Mouse (Mus musculus) heart, embryonic 15.5 days (tissue): Measurements from ENCODE around the gene Sars2. TPM values are rescaled to one million over a fixed set of nuclear protein-coding genes. Genes with fewer than 3 reads are reported as not detected.

Experiments used
- ATAC-seq: fragments of 200-750 bp; cut with Nextera tagmentation; replicated peaks from 2 replicates; pipeline ENCODE4 v1.8.0; 2017; ENCODE audit warnings: low read depth, moderate TSS enrichment; ENCODE audit not compliant: insufficient number of reproducible peaks, insufficient read depth, low FRiP score
- H3K27ac ChIP-seq: fragments of 300-500 bp; sonication (generic); 2 replicates; pipeline ENCODE4 v1.5.1; 2015; ENCODE audit warnings: mild to moderate bottlenecking, inconsistent platforms
- H3K27me3 ChIP-seq: fragments of 300-500 bp; sonication (generic); 2 replicates; pipeline ENCODE4 v1.6.1; 2015; ENCODE audit warnings: inconsistent platforms
- H3K36me3 ChIP-seq: fragments of 300-500 bp; sonication (generic); 2 replicates; pipeline ENCODE4 v1.6.1; 2015; ENCODE audit warnings: mild to moderate bottlenecking, inconsistent platforms
- H3K4me1 ChIP-seq: fragments of 300-500 bp; sonication (generic); replicated peaks from 2 replicates; pipeline ENCODE4 v1.6.1; 2015; ENCODE audit warnings: inconsistent platforms
- H3K4me2 ChIP-seq: fragments of 300-500 bp; sonication (generic); 2 replicates; pipeline ENCODE4 v1.6.1; 2015; ENCODE audit warnings: inconsistent platforms, mild to moderate bottlenecking, moderate library complexity
- H3K4me3 ChIP-seq: fragments of 300-500 bp; sonication (generic); 2 replicates; pipeline ENCODE4 v1.5.1; 2015; ENCODE audit warnings: mild to moderate bottlenecking, inconsistent platforms
- H3K9ac ChIP-seq: fragments of 300-500 bp; sonication (generic); 2 replicates; pipeline ENCODE4 v1.6.1; 2015; ENCODE audit warnings: mild to moderate bottlenecking, inconsistent platforms
- H3K9me3 ChIP-seq: fragments of 300-500 bp; sonication (generic); replicated peaks from 2 replicates; pipeline ENCODE4 v1.6.1; 2016; ENCODE audit warnings: inconsistent platforms
- WGBS: fragments of 180-500 bp; shearing (Covaris S2); methylation state at CpG from one replicate; pipeline ENCODE4 v1.1.7; 2015; ENCODE audit warnings: mixed read lengths; 5-methylcytosine and 5-hydroxymethylcytosine counted together
- polyA plus RNA-seq: library from polyadenylated mRNA; unstranded; fragments of >200 nt; fragmentation: Nextera tagmentation; extraction: Ambion mirVana; gene quantifications from 2 replicates; pipeline ENCODE4 v1.2.1, GENCODE M21; 2015

Gene Sars2
- polyA plus RNA-seq, 1 experiment from 2014 or later, result 16.8 TPM

DNA sequence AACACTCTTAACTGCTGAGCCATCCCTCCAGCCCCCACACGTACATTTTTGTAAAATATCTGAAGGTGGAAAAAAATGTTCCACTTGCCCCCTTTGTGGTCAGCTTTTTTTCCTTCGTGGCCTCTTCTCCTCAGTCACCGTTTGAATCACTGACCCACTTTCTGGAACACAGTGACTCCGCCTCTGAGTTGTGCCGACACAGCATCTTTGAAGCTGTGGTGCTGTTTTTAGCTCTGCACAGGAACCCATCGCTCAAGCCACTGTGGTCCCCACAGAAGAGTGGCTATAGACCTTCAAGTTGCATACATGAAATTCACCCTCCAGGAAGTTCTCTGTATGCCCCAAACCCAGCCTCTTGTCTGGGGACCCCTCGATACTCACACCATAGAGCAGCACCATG, 39.1 kb downstream of the Sars2 start:
- Histone ChIP-seq H3K4me2 (no peak overlapping the region), H3K27me3 (no peaks in the 10 kb centered on the region), H3K4me3 (no peak overlapping the region), H3K4me1 (peaks cover 17% of the 10 kb centered on the region), H3K9ac (no peak overlapping the region), H3K9me3 (no peaks in the 10 kb centered on the region), H3K36me3 (peaks cover 13% of the 10 kb centered on the region), H3K27ac (peak overlapping the region; percentile 57)
- ATAC-seq, result no peak
- WGBS, result 54% methylated on average over 7 of the region's 7 CpGs

DNA sequence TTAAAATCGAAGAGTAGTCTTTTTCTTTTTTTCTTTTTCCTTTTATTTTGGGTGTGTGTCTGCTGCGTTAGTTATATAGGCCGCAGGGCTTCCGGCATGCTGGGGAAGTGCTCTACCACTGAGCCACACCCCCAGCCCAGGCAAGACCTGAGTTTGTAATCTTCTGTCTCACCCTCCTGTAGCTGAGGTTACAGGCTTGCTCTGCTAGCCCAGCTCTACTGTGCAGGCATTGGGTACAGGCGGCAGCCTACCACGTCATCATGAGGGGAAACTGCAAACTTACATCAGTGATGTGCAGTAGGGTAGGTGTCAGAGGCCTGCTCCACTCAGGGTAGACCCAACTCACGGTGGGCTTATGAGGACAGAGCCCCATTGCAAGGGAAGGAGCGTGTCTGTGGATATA, 39.5 kb downstream of the Sars2 start:
- ATAC-seq, result no peak
- Histone ChIP-seq H3K27me3 (no peaks in the 10 kb centered on the region), H3K9me3 (no peaks in the 10 kb centered on the region), H3K9ac (no peak overlapping the region), H3K4me1 (peaks cover 17% of the 10 kb centered on the region), H3K4me2 (no peak overlapping the region), H3K4me3 (no peak overlapping the region), H3K27ac (0 out of 2 replicates have a peak overlapping the region, but pooled peaks have one; percentile 0), H3K36me3 (peaks cover 13% of the 10 kb centered on the region)
- WGBS, result 82% methylated on average over 8 of the region's 8 CpGs

DNA sequence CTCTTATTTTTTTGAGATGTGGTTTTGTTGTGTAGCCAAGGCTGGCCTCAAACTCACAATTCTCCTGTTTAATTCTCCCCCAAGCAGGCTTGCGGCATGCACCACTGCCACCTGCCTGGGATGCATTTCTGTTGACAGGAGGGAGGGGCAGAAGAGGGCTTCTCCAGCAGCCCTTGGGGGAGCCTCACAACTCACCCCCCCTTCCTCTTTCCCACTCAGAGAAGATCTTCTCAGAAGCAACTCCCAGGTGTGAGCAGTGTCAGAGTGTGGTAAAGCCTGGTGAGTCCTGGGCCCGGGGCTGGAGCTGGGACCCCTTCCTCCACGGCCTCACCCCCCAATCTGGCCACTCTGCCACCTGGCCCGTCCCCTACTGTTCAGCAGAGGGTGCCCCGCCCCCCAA, 43.4 kb downstream of the Sars2 start:
- no peak overlapping the region for H3K9ac ChIP-seq
- no peak overlapping the region for H3K4me2 ChIP-seq
- 66% methylated on average over 5 of the region's 5 CpGs for WGBS
- H3K36me3 ChIP-seq, result peaks cover 13% of the 10 kb centered on the region
- no peak for ATAC-seq
- H3K9me3 ChIP-seq, result no peaks in the 10 kb centered on the region
- H3K27ac ChIP-seq, result no peak overlapping the region
- H3K4me3 ChIP-seq, result no peak overlapping the region
- no peaks in the 10 kb centered on the region for H3K27me3 ChIP-seq
- peaks cover 22% of the 10 kb centered on the region for H3K4me1 ChIP-seq

DNA sequence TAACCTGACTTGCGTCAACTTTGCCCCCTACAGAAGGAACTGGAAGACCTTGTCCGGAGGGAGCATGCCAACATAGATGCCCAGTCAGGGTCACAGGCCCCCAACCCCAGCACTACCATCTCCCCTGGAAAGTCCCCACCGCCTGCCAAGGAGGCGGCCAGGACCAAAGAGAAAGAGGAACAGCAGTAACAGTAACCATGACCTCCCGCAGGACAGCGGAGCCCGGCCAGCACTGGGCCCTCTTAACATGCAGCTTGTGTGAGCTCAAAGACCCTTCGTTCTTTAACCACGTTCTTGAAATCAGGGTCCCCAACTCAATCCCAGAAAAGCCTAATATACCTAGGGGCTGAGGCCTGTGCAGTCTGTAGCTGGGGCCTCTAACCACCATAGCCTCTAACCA, 46.1 kb downstream of the Sars2 start:
- Histone ChIP-seq H3K4me1 (0 out of 2 replicates have a peak, but pooled peaks cover 8% of the 10 kb centered on the region), H3K9me3 (no peaks in the 10 kb centered on the region), H3K27me3 (no peaks in the 10 kb centered on the region), H3K27ac (no peak overlapping the region), H3K9ac (no peak overlapping the region), H3K4me3 (no peak overlapping the region), H3K4me2 (no peak overlapping the region), H3K36me3 (peaks cover 13% of the 10 kb centered on the region)
- 85% methylated on average over 9 of the region's 9 CpGs for WGBS
- no peak for ATAC-seq

DNA sequence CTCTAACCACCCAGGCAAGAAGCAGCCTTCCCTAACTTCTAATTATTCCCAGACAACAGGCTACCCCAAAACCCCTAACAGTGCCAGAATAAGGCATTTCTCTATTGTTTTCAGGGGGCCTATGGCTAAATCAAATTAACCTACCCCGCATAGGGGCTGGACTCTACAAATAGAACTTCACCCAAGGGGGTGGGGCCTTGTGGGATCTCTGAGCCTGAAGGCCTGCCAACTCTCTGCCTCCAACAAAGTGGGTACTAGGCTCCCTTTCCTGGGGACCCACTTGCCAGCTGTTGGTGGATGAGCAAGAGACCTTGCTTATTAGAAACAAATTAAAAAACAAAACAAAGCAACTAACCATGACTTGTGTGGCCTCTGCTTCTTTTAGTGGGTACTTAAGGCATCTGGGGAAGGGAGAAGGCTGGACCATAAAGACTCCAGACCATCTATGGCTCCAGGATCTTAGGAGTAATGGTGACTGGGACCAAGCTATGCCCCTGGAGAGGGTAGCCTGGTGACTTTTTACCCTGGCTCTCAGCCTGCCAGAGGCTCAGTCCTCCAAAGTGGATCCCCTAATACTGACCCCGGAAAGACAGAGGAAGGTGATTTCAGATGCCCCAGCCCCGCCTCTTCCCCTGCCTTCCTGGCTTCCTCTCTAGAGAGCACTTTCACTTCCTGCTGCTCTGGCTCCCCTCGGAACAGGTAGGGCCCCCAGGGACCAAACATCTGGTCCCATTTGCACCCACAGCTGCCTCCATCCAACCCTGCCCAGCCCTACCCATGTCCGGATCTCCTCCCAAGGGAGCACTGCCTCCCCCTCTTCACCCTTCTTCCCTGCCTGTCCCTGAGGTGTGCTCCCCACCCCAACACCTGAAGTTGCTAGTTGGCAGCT, 46.8 kb downstream of the Sars2 start, which contains the start of gene Rinl:
Rinl (plus strand) TSS at position 663 of the 889 bp plus-strand sequence.
- Histone ChIP-seq H3K4me1 (0 out of 2 replicates have a peak, but pooled peaks cover 6% of the 10 kb centered on the region), H3K9ac (no peak within 1 kb of the TSS), H3K27me3 (no peaks in the 10 kb centered on the region), H3K4me3 (peak within 1 kb of the TSS; percentile 19; the same call in 1 of the 2 replicates), H3K4me2 (no peak within 1 kb of the TSS; the same call in 1 of the 2 replicates), H3K27ac (no peak within 1 kb of the TSS), H3K9me3 (no peaks in the 10 kb centered on the region), H3K36me3 (peaks cover 13% of the 10 kb centered on the region)
- ATAC-seq, result no peak
- 59% methylated on average over 5 of the region's 5 CpGs for WGBS

DNA sequence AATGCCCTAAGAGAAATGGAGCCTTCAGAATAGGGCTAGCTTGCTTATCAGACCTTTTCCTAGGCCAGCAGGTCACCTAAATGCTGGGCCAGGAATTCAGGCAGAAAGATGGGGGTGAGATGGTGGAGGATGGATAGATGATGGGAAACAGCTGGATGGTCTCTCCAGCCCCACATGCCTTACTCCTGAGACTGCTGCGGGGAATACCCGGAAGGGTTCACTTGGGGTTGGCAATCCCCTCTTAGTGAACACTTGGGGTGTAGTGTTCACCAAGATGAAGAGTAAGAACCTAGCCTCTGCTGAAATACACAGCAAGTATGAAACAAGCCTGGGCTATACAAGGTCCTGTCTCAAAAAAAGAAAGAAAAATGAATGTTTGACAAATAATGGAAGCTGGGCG, 47.4 kb downstream of the Sars2 start:
- no peak for ATAC-seq
- peaks cover 8% of the 10 kb centered on the region for H3K36me3 ChIP-seq
- peak overlapping the region; percentile 19; the same call in 1 of the 2 replicates for H3K4me3 ChIP-seq
- H3K27ac ChIP-seq, result no peak overlapping the region
- H3K9ac ChIP-seq, result no peak overlapping the region
- 54% methylated on average over 3 of the region's 3 CpGs for WGBS
- H3K4me2 ChIP-seq, result no peak overlapping the region; the same call in 1 of the 2 replicates
- H3K9me3 ChIP-seq, result no peaks in the 10 kb centered on the region
- 0 out of 2 replicates have a peak, but pooled peaks cover 6% of the 10 kb centered on the region for H3K4me1 ChIP-seq
- H3K27me3 ChIP-seq, result no peaks in the 10 kb centered on the region

DNA sequence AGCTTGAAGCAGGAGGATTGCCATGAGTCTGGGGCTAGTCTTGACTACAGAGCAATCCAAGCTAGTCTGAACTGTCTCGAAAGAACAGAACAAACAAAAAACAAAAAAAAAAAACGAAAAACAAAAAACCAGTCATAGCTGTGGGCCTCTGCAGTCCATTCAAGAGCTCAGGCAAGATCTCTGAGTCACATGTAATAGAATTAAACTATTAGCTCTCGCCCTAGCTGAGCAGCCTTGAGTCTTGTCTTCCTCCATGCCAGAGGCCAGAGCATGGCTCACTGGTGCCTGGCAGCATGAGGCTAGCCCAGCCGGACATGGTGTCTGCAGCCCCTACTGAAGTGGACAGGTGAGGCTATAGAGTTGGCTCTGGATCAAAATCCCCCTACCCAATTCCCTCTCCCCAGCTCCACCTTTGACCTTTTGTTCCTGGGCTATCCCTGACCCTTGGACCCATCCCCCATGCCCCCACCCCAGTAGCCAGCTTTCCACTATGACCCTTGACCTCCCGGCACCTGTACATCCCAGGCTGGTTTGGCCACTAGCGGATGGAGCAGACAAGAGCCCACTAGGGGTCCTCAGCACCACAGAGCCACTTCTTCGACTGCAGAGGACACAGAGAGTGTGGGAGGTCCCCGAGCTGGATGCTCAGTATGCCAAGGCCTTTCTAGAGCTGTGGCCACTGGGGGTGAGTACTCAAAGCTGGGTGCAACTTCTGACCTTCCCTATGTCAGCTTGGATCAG, 48.4 kb downstream of the Sars2 start:
- no peaks in the 10 kb centered on the region for H3K9me3 ChIP-seq
- peaks cover 8% of the 10 kb centered on the region for H3K36me3 ChIP-seq
- no peaks in the 10 kb centered on the region for H3K27me3 ChIP-seq
- WGBS, result 57% methylated on average over 8 of the region's 8 CpGs
- H3K4me2 ChIP-seq, result no peak overlapping the region
- no peak for ATAC-seq
- H3K27ac ChIP-seq, result no peak overlapping the region
- H3K4me1 ChIP-seq, result 0 out of 2 replicates have a peak, but pooled peaks cover 6% of the 10 kb centered on the region
- H3K9ac ChIP-seq, result no peak overlapping the region
- H3K4me3 ChIP-seq, result no peak overlapping the region

DNA sequence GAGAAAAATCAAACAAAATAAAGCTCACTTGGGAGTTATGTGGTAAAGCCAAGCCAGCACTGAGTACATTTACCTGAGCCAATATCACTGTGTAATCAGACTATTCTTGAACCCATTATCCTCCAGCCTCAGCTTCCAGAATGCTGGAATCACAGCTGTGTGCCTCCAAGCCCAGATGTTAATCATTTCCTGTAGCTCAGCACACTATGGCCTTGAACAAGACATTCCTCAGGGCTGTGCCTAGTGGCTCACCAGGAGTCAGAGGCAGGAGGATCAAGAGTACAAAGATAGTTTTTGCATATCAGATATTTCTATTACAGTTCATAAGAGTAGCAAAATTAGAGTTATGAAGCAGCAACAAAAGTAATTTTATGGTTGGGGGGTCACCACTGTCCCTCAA, 49.9 kb downstream of the Sars2 start:
- Histone ChIP-seq H3K4me2 (no peak overlapping the region), H3K4me1 (peaks cover 4% of the 10 kb centered on the region), H3K27me3 (no peaks in the 10 kb centered on the region), H3K27ac (no peak overlapping the region), H3K4me3 (no peak overlapping the region), H3K9me3 (no peaks in the 10 kb centered on the region), H3K36me3 (peaks cover 4% of the 10 kb centered on the region; the same call in 1 of the 2 replicates), H3K9ac (no peak overlapping the region)
- ATAC-seq, result no peak

DNA sequence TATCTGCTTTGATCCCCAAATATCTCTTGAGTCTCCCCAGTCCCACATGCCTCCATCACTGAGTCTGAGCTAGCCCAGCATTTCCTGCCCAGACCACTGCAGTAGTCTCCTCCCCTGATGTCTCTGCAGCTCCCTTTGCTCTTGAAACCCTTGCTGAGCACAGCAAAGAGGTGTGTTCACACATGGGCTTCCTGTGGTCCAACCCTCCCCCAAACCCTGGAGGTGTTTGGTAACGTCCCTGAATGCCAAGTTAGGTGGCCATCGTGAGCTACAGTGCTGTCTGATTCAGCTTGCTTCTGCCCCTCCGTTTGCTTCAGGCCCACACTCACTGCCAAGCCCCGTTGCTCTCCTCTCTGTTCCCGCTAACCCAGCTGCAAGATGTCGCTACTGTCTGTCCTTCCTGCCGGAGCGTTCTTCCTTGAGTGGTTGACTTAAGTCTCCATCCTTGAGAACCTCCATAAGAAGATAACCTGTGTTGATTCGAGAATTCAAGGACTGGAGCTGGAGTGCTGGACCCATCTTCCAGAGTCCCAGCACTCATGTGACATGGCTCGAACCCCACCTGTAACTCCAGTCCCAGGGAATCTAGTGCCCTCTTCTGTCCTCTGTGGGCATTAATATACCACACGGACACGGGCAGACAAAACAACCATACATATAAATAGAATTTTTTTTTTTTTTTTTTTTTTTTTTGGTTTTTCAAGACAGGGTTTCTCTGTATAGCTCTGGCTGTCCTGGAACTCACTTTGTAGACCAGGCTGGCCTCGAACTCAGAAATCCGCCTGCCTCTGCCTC, 50.8 kb downstream of the Sars2 start:
- Histone ChIP-seq H3K9ac (no peak overlapping the region), H3K27ac (no peak overlapping the region)

DNA sequence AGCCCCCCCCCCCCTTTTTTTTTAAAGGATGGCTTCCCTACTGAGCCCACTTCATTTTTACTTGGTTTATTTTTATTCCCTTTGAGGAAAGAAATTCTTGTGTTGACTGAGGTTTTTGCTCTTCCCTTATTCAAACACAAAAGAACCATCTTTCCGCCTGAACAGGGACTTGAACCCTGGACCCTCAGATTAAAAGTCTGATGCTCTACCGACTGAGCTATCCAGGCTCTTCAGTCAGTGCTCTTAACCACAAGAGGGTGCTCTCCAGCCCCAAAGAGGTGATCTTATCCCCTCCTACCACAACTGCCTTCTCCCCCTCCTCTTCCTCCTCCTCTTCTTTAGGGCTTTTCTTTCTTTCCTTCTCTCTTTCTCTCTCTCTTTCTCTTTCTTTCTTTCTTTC, 52.0 kb downstream of the Sars2 start:
- H3K36me3 ChIP-seq, result no peaks in the 10 kb centered on the region
- H3K9ac ChIP-seq, result no peak overlapping the region
- 32% methylated on average over 2 of the region's 2 CpGs for WGBS
- H3K9me3 ChIP-seq, result no peaks in the 10 kb centered on the region
- no peak overlapping the region for H3K27ac ChIP-seq
- H3K4me3 ChIP-seq, result no peak overlapping the region
- peaks cover 7% of the 10 kb centered on the region for H3K4me1 ChIP-seq
- H3K4me2 ChIP-seq, result no peak overlapping the region
- H3K27me3 ChIP-seq, result no peaks in the 10 kb centered on the region
- ATAC-seq, result no peak

More for the DNA sequence above, 50.8 kb downstream of the Sars2 start:
- Histone ChIP-seq H3K4me1 (peaks cover 7% of the 10 kb centered on the region), H3K27me3 (no peaks in the 10 kb centered on the region), H3K4me3 (no peak overlapping the region), H3K4me2 (no peak overlapping the region), H3K9me3 (no peaks in the 10 kb centered on the region), H3K36me3 (0 out of 2 replicates have a peak, but pooled peaks cover under 1% of the 10 kb centered on the region)
- 65% methylated on average over 13 of the region's 14 CpGs for WGBS
- ATAC-seq, result no peak

DNA sequence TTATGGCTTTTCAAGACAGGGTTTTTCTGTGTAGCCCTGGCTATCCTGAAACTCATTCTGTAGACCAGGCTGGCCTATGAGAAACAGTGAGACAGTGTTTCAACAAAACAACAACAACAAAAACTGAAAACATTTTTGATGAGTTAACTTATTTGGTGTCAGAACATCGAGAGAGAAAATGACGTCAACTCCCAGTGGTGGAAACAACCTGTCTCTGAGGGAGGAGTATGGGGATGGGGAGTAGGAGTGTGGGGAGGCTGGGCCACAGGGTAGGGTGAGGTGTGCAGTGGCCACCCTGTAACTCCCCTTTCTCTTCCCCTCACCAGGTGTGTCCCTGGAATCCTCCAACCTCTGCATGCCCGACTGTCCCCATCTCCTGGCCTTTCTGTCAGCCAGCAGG, 52.7 kb downstream of the Sars2 start:
- no peaks in the 10 kb centered on the region for H3K36me3 ChIP-seq
- no peaks in the 10 kb centered on the region for H3K9me3 ChIP-seq
- no peaks in the 10 kb centered on the region for H3K27me3 ChIP-seq
- ATAC-seq, result no peak
- no peak overlapping the region for H3K4me2 ChIP-seq
- H3K4me3 ChIP-seq, result no peak overlapping the region
- no peak overlapping the region for H3K27ac ChIP-seq
- WGBS, result 74% methylated on average over 3 of the region's 3 CpGs
- no peak overlapping the region for H3K9ac ChIP-seq
- peaks cover 7% of the 10 kb centered on the region for H3K4me1 ChIP-seq
